Mouse (Mus musculus): ENCODE measurements around the gene Stat5b. TPM values are rescaled to one million over a fixed set of nuclear protein-coding genes. Genes with fewer than 3 reads are reported as not detected.

Gene Stat5b
- total RNA-seq, 2 experiments from 2014 or later, result 14.6 to 19.9 TPM

Other genes starting within 250 kb of the Stat5b start
- 10 to 100 TPM; 23.9 to 25.4 TPM for gene Nkiras2, start 231.5 kb downstream of the Stat5b start, total RNA-seq (2021)
- 100 to 1,000 TPM; 239 to 244 TPM for gene Dnajc7, start 230.6 kb downstream of the Stat5b start, total RNA-seq (2021)
- under 1 TPM; 0.19 to 0.33 TPM for gene Zfp385c, start 158.3 kb downstream of the Stat5b start, total RNA-seq (2021)
- gene Dhx58, start 146.5 kb downstream of the Stat5b start, total RNA-seq (2021), result 1 to 10 TPM; 1.9 to 2.0 TPM
- 10 to 100 TPM; 63.2 to 64.1 TPM for gene Kat2a, start 138.3 kb downstream of the Stat5b start, total RNA-seq (2021)
- not detected for gene Hspb9, start 136.9 kb downstream of the Stat5b start, total RNA-seq (2021)
- gene Rab5c, start 112.5 kb downstream of the Stat5b start, total RNA-seq (2021), result 100 to 1,000 TPM; 159 to 161 TPM
- gene Kcnh4, start 90.8 kb downstream of the Stat5b start, total RNA-seq (2021), result 10 to 100 TPM; 10.1 to 13.7 TPM
- gene Hcrt, start 87.8 kb downstream of the Stat5b start, total RNA-seq (2021), result not detected
- gene Ghdc, start 79.8 kb downstream of the Stat5b start, total RNA-seq (2021), result 1 to 10 TPM; 5.3 to 6.5 TPM
- 1 to 10 TPM; 2.5 to 2.6 TPM for gene Stat5a, start 8.6 kb upstream of the Stat5b start, total RNA-seq (2021)
- gene Stat3, start 88.8 kb upstream of the Stat5b start, total RNA-seq (2021), result 10 to 100 TPM; 32.9 to 34.2 TPM
- gene Cavin1, start 120.2 kb upstream of the Stat5b start, total RNA-seq (2021), result 10 to 100 TPM; 19.8 to 23.2 TPM
- gene Atp6v0a1, start 158.7 kb upstream of the Stat5b start, total RNA-seq (2021), result 100 to 1,000 TPM; 489 to 499 TPM
- gene Naglu, start 219.3 kb upstream of the Stat5b start, total RNA-seq (2021), result 10 to 100 TPM in 1 of 2 experiments, 1 to 10 TPM in 1; 7.3 to 11.9 TPM
- 1 to 10 TPM in 1 of 2 experiments, under 1 TPM in 1; 0.42 to 1.1 TPM for gene Hsd17b1, start 227.7 kb upstream of the Stat5b start, total RNA-seq (2021)
- gene Coasy, start 231.8 kb upstream of the Stat5b start, total RNA-seq (2021), result 10 to 100 TPM; 31.1 to 32.0 TPM
- gene Mlx, start 236.6 kb upstream of the Stat5b start, total RNA-seq (2021), result 10 to 100 TPM; 44.9 to 49.9 TPM
- 1 to 10 TPM; 3.7 to 4.0 TPM for gene Psmc3ip, start 244.7 kb upstream of the Stat5b start, total RNA-seq (2021)